Mouse (Mus musculus): ENCODE results near the gene Edem3.
A peak's percentile ranks its signal among the peaks of the same experiment; 100 is the strongest.

DNA sequence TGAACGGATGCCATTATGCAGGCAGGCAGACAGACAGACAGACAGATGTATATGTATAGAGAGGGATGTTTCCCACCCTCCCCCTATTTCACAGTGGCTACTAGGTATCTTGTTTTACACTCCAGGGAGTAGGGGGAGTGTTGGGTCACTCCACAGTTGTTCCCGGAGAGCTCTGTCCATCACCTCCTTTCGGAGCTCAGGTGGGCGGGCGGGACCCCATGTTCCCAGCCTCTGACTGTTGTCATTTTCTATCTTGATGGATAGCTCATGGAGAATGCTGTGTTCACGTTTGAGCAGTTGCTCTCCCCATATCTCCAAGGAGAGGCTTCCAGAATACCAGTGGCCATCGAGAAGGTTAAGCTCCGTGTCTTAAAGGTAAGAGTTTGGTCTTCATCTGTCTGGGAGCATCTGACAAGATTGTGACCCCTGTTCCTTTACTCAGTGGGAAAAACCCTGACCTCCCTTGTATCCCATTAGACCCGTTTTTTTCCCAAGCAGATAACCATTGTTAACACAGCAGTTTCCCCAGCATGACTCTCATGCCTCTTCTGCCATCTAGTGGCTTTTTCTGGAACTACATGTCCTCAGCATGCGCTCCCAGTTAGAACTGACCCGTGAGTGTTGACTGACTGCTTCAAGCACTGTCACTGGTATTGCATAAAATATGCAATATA, 49.3 kb upstream of the Edem3 start:
- TF ChIP-seq CTCF (IDR thresholded peaks at IDR 0.05; ENCODE audit: extremely low read depth, insufficient read length, insufficient replicate concordance, low read depth, low read length) (peak; percentile 51; the same call in 1 of the 2 replicates), POLR2A (IDR thresholded peaks at IDR 0.05; ENCODE audit: low read depth, low read length) (no peak)

Measured in small intestine, adult 2 months (tissue).